Mouse (Mus musculus) embryonic facial prominence, embryonic 12.5 days (tissue): ENCODE measurements around the gene Zfp654. TPM values are rescaled to one million over a fixed set of nuclear protein-coding genes. Genes with fewer than 3 reads are reported as not detected.

ENCODE experiments used
- ATAC-seq: fragments of 200-750 bp; cut with Nextera tagmentation; 2 replicates; pipeline ENCODE4 v1.8.0; 2017; ENCODE audit not compliant: insufficient number of reproducible peaks, insufficient read depth, low FRiP score, low TSS enrichment
- H3K27ac ChIP-seq: fragments of 300-500 bp; sonication (generic); 2 replicates; pipeline ENCODE4 v1.5.1; 2016; ENCODE audit warnings: mild to moderate bottlenecking
- H3K27me3 ChIP-seq: fragments of 300-500 bp; sonication (generic); 2 replicates; pipeline ENCODE4 v1.6.1; 2016; ENCODE audit warnings: mild to moderate bottlenecking, moderate library complexity
- H3K36me3 ChIP-seq: fragments of 300-500 bp; sonication (generic); 2 replicates; pipeline ENCODE4 v1.6.1; 2016; ENCODE audit warnings: mild to moderate bottlenecking
- H3K4me1 ChIP-seq: fragments of 300-500 bp; sonication (generic); 2 replicates; pipeline ENCODE4 v1.6.1; 2016
- H3K4me2 ChIP-seq: fragments of 300-500 bp; sonication (generic); replicated peaks from 2 replicates; pipeline ENCODE4 v1.6.1; 2016; ENCODE audit warnings: mild to moderate bottlenecking, moderate library complexity
- H3K4me3 ChIP-seq: fragments of 300-500 bp; sonication (generic); 2 replicates; pipeline ENCODE4 v1.5.1; 2016; ENCODE audit warnings: mild to moderate bottlenecking
- H3K9ac ChIP-seq: fragments of 300-500 bp; sonication (generic); 2 replicates; pipeline ENCODE4 v1.6.1; 2016; ENCODE audit warnings: mild to moderate bottlenecking, moderate library complexity
- H3K9me3 ChIP-seq: fragments of 300-500 bp; sonication (generic); 2 replicates; pipeline ENCODE4 v1.6.1; 2016; ENCODE audit warnings: mild to moderate bottlenecking, moderate library complexity
- whole genome bisulfite sequencing: fragments of 180-500 bp; shearing (Covaris S2); methylation state at CpG from one replicate; pipeline ENCODE4 v1.1.7; 2016; 5-methylcytosine and 5-hydroxymethylcytosine counted together
- polyA plus RNA-seq: library from polyadenylated mRNA; unstranded; fragments of >200 nt; fragmentation: Nextera tagmentation; extraction: Ambion mirVana; gene quantifications from 2 replicates; pipeline ENCODE4 v1.2.1, GENCODE M21; 2016

The Zfp654 gene
- polyA plus RNA-seq = 8.8 and 9.0 TPM in 2 replicates

DNA sequence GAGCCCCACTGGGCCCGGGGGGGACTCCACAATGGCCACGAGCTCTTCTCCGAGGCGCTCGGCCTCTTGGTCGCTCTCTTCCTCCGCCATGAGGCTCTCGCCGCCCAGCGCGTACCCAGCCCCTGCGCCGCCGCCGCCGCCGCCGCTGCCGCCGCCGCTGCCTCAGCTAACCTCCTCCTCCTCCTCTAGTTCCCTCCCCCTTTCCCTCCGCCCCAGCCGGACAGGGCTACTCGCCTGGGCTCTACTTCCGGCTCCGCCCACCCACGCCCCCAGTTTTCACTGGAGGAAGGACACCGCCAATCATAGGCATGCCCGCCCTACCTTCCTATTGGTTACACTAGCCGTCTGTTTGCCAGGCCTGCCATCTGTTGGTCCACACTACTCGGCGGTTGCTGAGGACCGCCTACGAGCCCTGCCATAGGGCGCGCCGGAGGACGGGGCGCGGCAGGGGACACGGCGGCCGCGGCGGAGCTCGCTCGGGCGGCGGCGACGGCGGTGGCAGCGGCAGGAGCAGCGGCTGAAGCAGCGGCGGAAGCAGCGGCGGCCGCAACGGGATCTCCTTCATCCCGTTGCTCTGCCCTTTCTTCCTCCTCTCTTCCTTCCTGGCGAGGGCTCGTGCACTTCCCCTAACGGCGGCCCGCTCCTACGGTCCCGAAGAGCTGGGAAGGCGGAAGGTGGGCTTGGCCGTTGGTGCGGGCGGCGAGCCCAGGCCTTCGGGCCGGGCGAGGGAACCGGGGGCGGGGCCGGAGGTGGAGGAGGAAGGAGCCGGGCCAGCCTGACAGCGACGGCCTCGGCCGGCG is at the start of gene Zfp654, which contains the start of gene Cggbp1:
Gene Zfp654, minus strand, starts transcription at position 90 of the 800 bp plus-strand sequence.
Gene Cggbp1, plus strand, starts transcription at position 434 of the 800 bp plus-strand sequence.
- no peaks in the 10 kb centered on the region for H3K9me3 ChIP-seq
- peak; percentile 100 for ATAC-seq
- peak within 1 kb of the TSS; percentile 97 for H3K27ac ChIP-seq

DNA sequence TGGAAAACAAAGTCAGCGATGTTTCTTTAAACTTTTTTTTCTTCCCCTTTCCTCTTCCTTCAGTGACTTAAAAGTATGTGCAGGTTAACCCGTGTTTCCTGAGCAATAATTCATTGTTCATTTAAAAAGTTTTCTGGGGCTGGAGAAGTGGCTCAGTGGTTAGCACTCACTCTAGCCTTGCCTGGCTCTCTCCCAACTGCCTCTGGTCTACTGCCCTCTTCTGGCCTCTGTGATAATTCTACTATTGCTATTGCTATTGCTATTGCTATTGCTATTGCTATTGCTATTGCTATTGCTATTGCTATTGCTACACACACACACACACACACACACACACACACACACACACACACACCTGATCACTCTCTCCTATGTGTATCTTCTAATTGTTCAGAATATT is 47.6 kb upstream of the Zfp654 start:
- ATAC-seq = no peak

More for the DNA sequence above, at the start of gene Zfp654, which contains the start of gene Cggbp1:
- Histone ChIP-seq H3K4me2 (peak within 1 kb of the TSS; percentile 98), H3K36me3 (peaks cover 18% of the 10 kb centered on the region), H3K4me3 (peak within 1 kb of the TSS; percentile 93), H3K9ac (peak within 1 kb of the TSS; percentile 98), H3K27me3 (no peaks in the 10 kb centered on the region), H3K4me1 (peaks cover 18% of the 10 kb centered on the region)
- under 1% methylated on average over 61 of the region's 85 CpGs for WGBS

DNA sequence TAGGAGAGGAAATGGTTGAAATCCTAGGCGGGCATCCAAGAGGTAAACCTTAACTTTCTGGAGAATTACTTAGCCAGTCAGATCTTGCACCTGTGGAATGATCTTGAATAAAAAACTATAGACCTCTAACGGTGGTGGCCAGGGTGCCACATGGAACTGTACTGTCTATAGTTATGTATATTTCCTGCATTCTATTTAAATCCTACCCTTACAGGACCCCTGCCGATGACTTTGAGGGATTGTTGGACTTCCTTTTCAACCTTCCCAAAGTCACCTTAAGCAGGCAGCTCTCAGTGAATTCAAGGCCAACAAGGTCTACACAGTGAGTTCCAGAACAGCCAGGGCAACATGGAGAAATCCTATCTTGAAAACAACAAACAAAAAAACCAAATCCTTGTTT is 38.0 kb upstream of the Zfp654 start:
- WGBS = 93% methylated on average over 3 of the region's 3 CpGs
- no peaks in the 10 kb centered on the region for H3K27me3 ChIP-seq
- no peaks in the 10 kb centered on the region for H3K9me3 ChIP-seq
- ATAC-seq = no peak
- no peak overlapping the region for H3K4me3 ChIP-seq
- H3K4me1 ChIP-seq = no peaks in the 10 kb centered on the region
- no peaks in the 10 kb centered on the region for H3K36me3 ChIP-seq
- no peak overlapping the region for H3K27ac ChIP-seq
- no peak overlapping the region for H3K9ac ChIP-seq
- H3K4me2 ChIP-seq = no peak overlapping the region

More for the DNA sequence above, 47.6 kb upstream of the Zfp654 start:
- Histone ChIP-seq H3K4me3 (no peak overlapping the region), H3K9me3 (no peaks in the 10 kb centered on the region), H3K4me1 (no peaks in the 10 kb centered on the region), H3K9ac (no peak overlapping the region), H3K27ac (no peak overlapping the region), H3K27me3 (no peaks in the 10 kb centered on the region), H3K4me2 (no peak overlapping the region), H3K36me3 (no peaks in the 10 kb centered on the region)
- WGBS = 81% methylated on average over 2 of the region's 2 CpGs

DNA sequence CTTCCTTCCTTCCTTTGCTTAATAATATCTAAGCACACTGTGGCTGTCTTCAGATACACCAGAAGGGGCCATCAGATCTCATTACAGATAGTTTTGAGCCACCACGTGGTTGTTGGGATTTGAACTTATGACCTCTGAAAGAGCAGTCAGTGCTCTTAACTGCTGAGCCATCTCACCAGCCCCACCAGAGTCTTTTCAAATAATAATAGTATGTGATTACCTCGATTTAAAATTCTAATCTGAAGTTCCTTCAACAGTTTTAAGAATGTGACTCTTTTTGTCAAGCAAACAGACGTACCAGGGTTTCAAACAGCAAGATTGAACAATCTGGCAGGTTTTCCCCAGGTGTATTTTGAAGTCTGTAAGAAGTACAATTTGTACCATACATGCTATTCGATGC is 34.1 kb upstream of the Zfp654 start:
- 0 out of 2 replicates have a peak, but pooled peaks cover 3% of the 10 kb centered on the region for H3K4me1 ChIP-seq
- WGBS = 45% methylated on average over 4 of the region's 4 CpGs
- no peak for ATAC-seq
- no peaks in the 10 kb centered on the region for H3K27me3 ChIP-seq
- H3K4me2 ChIP-seq = no peak overlapping the region
- no peak overlapping the region for H3K4me3 ChIP-seq
- H3K27ac ChIP-seq = no peak overlapping the region
- H3K9ac ChIP-seq = no peak overlapping the region
- no peaks in the 10 kb centered on the region for H3K36me3 ChIP-seq
- H3K9me3 ChIP-seq = no peaks in the 10 kb centered on the region

DNA sequence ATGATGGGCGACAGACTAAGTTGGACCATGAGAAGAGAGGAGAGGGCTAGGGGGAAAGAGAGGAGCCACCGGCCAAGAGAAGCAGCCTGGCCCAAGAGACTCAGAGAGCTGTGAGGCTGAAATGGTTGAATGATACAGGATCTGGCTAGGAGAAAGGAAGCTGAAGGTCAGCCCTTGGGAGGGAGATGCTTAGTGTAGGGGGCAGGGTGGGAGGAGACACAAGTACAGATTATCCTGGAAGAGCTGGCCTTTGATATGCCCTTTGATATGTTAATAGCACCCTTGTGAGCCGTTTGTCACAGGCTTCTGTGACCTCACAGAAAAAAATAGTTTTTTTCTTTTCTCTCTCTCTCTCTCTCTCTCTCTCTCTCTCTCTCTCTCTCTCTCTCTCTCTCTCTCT is 33.7 kb upstream of the Zfp654 start:
- Histone ChIP-seq H3K4me1 (0 out of 2 replicates have a peak, but pooled peaks cover 3% of the 10 kb centered on the region), H3K9ac (no peak overlapping the region), H3K27me3 (no peaks in the 10 kb centered on the region), H3K4me2 (no peak overlapping the region), H3K9me3 (no peaks in the 10 kb centered on the region), H3K4me3 (no peak overlapping the region), H3K27ac (no peak overlapping the region), H3K36me3 (no peaks in the 10 kb centered on the region)
- WGBS = 44% methylated on average over 2 of the region's 3 CpGs
- no peak for ATAC-seq

DNA sequence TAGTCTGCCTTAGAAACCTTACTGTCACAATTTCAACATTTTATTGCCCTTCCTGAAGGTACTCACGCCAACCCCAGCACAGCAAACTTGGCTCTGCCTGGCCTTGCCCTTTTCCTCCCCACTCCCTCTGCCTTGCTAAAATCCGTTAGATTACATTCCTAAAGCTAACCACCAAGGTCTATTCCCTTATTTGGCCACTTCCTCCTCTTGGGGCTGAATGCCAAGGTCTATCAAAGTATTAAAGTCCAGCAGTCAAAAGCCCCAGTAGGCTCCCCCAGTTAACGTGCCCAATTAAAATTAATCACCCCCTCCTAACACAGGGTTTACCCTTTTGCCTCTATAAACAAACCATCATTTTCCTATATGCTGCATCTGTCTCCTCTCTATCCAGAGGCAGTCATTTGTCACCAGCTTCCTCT is 33.0 kb upstream of the Zfp654 start:
- no peaks in the 10 kb centered on the region for H3K27me3 ChIP-seq
- no peak for ATAC-seq
- no peak overlapping the region for H3K27ac ChIP-seq
- WGBS = 18% methylated on average over 3 of the region's 3 CpGs
- H3K9me3 ChIP-seq = no peaks in the 10 kb centered on the region
- H3K4me1 ChIP-seq = 0 out of 2 replicates have a peak, but pooled peaks cover 3% of the 10 kb centered on the region
- no peak overlapping the region for H3K9ac ChIP-seq
- no peaks in the 10 kb centered on the region for H3K36me3 ChIP-seq
- no peak overlapping the region for H3K4me2 ChIP-seq
- H3K4me3 ChIP-seq = no peak overlapping the region

DNA sequence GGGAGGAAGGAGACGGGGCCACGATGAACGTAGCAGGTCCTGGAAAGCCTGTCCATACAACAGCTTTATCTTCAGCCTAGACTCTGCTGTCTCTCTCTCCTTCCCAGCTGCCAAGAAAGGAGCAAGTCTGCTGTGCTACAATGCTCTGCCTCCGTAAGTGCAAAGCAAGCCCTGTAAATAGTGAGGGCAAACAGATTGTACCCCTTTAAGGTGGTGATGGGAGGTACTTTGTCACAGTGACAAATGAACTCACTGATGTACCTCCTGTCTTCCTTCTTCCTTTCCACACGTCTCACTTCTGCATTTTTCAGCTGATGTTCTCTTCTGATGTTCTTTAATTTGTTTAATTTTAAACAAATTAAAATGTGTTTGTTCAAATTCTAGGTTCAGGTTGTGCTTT is 32.4 kb upstream of the Zfp654 start:
- H3K27me3 ChIP-seq = no peaks in the 10 kb centered on the region
- no peak for ATAC-seq
- 77% methylated on average over 5 of the region's 5 CpGs for WGBS
- H3K27ac ChIP-seq = no peak overlapping the region
- no peak overlapping the region for H3K9ac ChIP-seq
- no peaks in the 10 kb centered on the region for H3K9me3 ChIP-seq
- no peak overlapping the region for H3K4me2 ChIP-seq
- H3K4me1 ChIP-seq = 0 out of 2 replicates have a peak, but pooled peaks cover 3% of the 10 kb centered on the region
- no peak overlapping the region for H3K4me3 ChIP-seq
- H3K36me3 ChIP-seq = no peaks in the 10 kb centered on the region

DNA sequence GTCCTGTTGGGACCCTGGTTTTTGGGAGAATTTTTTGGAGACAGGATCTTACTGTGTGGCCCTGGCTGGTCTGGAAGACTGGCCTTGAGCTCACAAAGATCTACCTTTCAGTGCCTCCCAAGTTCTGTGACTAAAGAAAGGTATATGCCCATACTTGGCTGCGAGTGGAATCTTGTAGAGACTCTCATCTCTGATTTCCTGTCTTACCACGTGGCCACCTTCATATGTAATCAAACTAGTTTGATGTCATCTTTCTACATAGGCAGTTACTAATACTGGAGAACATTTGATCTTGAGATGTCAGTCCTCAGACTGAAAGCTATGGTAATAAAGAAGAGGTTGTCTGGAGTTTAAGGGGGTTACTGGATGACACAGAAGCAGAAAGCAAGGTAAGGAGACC is 30.0 kb upstream of the Zfp654 start:
- no peak for ATAC-seq
- no peak overlapping the region for H3K4me2 ChIP-seq

DNA sequence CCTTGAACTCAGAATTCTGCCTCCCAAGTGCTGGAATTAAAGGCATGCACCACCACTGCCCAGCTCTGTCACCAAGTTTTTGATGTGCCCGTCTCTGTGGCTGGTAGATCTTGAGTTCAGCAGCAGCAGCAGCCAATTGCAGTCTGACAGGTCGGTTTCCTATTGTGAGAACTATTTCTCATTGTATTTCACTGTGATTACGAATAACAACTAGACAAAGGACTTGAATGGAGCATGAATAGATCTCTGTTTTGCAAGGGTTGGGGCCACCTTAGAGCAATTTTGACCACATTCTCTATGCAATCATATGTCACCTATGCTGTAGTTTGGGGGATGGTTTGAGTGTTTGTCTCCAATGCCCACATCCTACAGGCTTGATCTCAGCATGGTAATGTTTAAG is 29.5 kb upstream of the Zfp654 start:
- H3K9me3 ChIP-seq = no peaks in the 10 kb centered on the region
- H3K4me3 ChIP-seq = no peak overlapping the region
- 0 out of 2 replicates have a peak, but pooled peaks cover 3% of the 10 kb centered on the region for H3K4me1 ChIP-seq
- 78% methylated on average over 3 of the region's 3 CpGs for WGBS
- H3K27me3 ChIP-seq = no peaks in the 10 kb centered on the region
- H3K9ac ChIP-seq = no peak overlapping the region
- ATAC-seq = no peak
- H3K4me2 ChIP-seq = no peak overlapping the region
- H3K27ac ChIP-seq = no peak overlapping the region
- no peaks in the 10 kb centered on the region for H3K36me3 ChIP-seq

More for the DNA sequence above, 30.0 kb upstream of the Zfp654 start:
- no peaks in the 10 kb centered on the region for H3K36me3 ChIP-seq
- H3K4me1 ChIP-seq = 0 out of 2 replicates have a peak, but pooled peaks cover 3% of the 10 kb centered on the region
- H3K9me3 ChIP-seq = no peaks in the 10 kb centered on the region
- no peak overlapping the region for H3K27ac ChIP-seq
- H3K27me3 ChIP-seq = no peaks in the 10 kb centered on the region
- H3K9ac ChIP-seq = no peak overlapping the region
- no peak overlapping the region for H3K4me3 ChIP-seq
- WGBS = 72% methylated on average over 2 of the region's 2 CpGs

DNA sequence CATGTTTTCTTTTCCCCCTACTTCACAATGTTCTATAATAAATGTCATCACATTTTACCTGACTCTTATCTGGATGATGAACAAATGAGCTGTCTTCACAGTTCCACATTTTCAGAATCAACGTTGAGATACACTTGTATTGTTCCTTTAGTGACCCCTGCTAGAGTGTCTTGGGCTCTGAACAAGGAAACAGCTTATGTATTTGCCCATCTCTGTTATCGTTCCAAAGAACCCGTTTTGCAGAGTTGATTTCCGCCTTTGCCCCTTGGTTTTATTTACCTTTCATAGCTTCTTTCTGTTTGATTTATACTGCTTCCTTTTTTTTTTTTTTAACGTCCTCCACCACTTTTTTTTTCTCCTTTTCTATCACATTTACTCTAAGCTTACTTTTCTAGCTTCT is 28.3 kb upstream of the Zfp654 start:
- H3K9me3 ChIP-seq = no peaks in the 10 kb centered on the region
- no peak overlapping the region for H3K4me3 ChIP-seq
- no peaks in the 10 kb centered on the region for H3K27me3 ChIP-seq
- no peak overlapping the region for H3K9ac ChIP-seq
- no peak overlapping the region for H3K27ac ChIP-seq
- 82% methylated on average over 5 of the region's 5 CpGs for WGBS
- ATAC-seq = no peak
- 0 out of 2 replicates have a peak, but pooled peaks cover 3% of the 10 kb centered on the region for H3K4me1 ChIP-seq
- H3K36me3 ChIP-seq = no peaks in the 10 kb centered on the region
- no peak overlapping the region for H3K4me2 ChIP-seq

DNA sequence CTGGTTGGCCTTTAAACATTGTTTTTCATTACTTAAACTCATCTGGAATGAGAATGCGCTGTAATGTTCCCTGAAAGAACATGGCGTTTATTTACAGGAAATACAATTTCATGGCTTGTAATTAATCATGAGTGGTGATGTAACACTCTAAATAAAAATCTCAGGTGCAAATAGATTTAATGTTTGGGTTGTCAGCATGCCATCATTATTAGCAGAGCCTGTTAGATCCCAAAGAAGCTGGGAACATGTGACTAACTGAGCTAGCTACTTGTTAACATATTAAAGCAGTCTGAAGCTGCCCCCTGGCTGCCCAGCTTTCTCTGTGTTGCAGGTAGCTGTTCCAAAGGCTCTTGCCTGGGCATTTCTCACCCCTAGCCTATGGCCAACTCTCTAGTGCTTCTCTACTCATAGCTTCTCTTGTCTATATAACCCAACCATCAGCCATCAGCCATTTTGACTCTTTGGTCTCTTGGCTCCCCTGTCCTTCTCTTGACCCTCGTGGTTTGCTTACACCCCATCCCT is 27.2 kb upstream of the Zfp654 start:
- ATAC-seq = no peak
- H3K4me3 ChIP-seq = no peak overlapping the region
- WGBS = 71% methylated on average over 3 of the region's 3 CpGs
- H3K27me3 ChIP-seq = no peaks in the 10 kb centered on the region
- no peak overlapping the region for H3K4me2 ChIP-seq
- no peak overlapping the region for H3K27ac ChIP-seq
- H3K9ac ChIP-seq = no peak overlapping the region
- H3K9me3 ChIP-seq = no peaks in the 10 kb centered on the region
- no peaks in the 10 kb centered on the region for H3K36me3 ChIP-seq
- H3K4me1 ChIP-seq = no peaks in the 10 kb centered on the region

DNA sequence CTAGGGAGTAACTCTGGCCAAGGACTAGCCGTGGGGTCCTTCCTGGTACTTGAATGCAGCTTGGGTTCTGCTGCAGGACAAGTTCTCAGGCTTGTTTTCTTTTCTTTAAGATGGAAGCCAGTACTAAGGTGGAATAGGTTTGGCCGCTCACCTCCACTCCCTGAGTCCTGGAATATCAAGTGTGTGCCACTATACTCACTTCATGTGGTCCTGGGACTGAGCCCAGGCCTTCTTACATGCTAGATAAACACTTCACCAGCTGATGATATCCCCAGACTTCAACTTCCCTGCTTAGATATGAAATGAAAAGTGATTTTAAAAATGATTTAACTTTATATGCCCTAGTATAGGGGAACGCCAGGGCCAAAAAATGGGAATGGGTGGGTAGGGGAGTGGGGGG is 25.9 kb upstream of the Zfp654 start:
- no peak for ATAC-seq

More for the DNA sequence above, 25.9 kb upstream of the Zfp654 start:
- Histone ChIP-seq H3K4me2 (no peak overlapping the region), H3K9ac (no peak overlapping the region), H3K9me3 (no peaks in the 10 kb centered on the region), H3K36me3 (no peaks in the 10 kb centered on the region), H3K4me3 (no peak overlapping the region), H3K27ac (no peak overlapping the region), H3K4me1 (no peaks in the 10 kb centered on the region), H3K27me3 (no peaks in the 10 kb centered on the region)
- WGBS = 86% methylated on average over 3 of the region's 3 CpGs
